Mouse (Mus musculus) layer of hippocampus, postnatal 14 days (tissue): ENCODE results near the gene Per1. TPM values are rescaled to one million over a fixed set of nuclear protein-coding genes. Genes with fewer than 3 reads are reported as not detected.

ENCODE experiments used
- DNase-seq, 2 experiments: peaks; one replicate each; pipeline ENCODE4 v3.0.0; 2021 to 2022; ENCODE audit warnings: low spot score in 2 of 2, mixed read lengths in 1 of 2
- long read RNA-seq, 2 experiments: library from polyadenylated mRNA; stranded (forward); transcript quantifications; one replicate each; pipeline ENCODE4 v2.0.0; 2021
- total RNA-seq, 2 experiments: library from RNA; stranded (reverse); gene quantifications; 2 replicates each; pipeline ENCODE4 v1.2.3; 2021

Gene Per1
- 10 to 100 TPM; 84.4 to 86.8 TPM for total RNA-seq
- long read RNA-seq, experiment 1, partial matches to known transcripts: 9 of 11 reads
- long read RNA-seq, experiment 1, other reads (novel, unspliced or antisense): 1 of 11 reads
- long read RNA-seq, experiment 2, partial matches to known transcripts: 11 of 19 reads
- long read RNA-seq, experiment 2, other reads (novel, unspliced or antisense): 8 of 19 reads

DNA sequence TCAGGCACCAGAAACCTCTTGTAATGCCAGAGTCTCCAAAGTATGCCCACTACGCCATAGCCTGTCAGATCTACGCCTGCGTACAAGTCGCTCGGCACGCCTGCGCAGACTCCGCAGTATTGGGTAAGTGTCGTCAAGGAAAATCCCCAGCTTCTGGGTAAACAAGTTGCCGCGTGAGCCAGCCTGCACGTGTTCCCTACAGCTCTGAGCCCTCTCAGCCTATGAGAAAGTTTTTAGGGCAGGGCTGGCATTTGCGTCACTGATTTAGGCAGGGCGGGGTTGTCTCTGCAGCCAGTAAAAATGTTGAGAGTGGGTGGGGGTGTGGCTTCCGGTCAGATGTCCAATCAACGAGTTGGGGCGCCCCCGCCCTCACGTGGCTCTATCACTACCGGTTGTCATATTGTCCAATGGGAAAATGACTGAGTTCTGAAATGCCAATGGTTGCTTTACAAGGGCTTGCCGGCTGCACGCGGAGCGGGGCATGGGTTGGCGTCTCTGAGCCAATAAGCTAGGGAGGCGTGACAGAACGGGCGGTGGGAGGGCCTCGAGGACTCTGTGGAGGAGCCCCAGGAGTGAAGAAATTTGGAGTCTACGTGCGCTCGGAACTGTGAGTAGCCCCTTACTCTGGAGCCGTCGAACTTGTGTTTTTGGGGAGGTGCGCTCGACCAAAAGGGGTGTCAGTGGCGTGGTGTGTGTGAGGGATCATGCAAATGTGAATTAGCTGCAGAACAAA, at the start of gene Per1:
Per1 (plus strand) TSS at position 521 of the 733 bp plus-strand sequence.
- peak; percentile 98 to 100 for DNase-seq

DNA sequence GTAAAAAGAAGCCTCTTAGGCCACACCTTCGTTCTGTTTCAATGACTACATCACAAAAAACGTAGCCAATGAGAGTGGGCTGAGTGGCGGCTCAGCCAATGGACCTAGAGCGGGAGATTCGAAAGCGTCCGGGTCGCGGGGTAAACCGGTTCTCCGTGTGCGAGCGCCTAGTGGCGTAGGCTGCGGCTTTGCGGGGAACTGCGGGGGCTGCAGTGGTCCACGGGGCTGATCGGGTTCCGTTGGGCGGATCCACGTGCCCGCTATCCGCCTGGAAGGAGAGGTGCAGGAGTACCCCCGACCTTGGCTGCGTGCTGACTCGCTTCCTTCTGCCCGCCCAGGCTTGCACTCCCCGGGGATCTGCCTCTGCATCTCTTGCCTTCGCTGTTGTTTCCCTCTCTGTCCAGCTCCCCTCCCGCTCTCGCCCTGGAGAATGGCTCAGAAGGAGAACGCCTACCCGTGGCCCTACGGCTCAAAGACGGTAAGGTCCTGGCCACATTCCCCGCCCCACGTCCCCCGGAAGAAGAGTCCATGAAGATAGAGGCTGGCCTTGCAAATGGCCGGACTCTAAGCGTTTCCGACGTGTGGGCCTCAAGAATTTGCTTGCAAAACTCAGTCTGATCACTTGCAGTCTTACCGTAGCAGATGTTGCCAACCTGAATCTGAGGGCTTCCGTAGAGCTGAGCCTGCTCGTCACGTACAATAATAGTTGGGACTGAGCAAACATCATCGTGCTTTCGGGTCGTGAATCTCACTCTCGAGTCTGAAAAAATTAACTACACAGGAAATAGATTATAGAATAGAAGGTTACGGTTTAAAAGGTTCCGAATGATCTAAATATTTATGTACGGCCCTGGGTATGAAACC, 49.3 kb upstream of the Per1 start, which contains the start of gene Aurkb:
Aurkb (plus strand) TSS at position 117 of the 864 bp plus-strand sequence.
- DNase-seq: peak; percentile 64 to 82

DNA sequence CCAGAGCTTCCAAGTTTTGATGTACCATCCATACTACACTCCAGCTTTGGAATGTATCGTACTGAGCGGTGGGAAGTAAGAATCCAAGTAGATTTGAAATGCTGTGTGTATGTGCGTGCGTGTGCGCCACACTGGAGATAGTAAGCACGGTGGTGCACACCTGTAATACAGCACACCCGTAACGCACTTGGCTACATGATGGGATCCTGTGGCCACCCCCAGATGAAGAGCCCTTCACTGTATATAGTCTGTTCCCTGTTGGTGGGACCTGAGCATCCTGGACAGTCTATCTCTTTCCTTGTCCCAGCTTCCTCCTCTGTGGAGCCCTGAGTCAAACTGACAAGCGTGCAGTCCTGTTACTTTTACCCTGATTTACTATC, 48.6 kb upstream of the Per1 start:
- no peak for DNase-seq

DNA sequence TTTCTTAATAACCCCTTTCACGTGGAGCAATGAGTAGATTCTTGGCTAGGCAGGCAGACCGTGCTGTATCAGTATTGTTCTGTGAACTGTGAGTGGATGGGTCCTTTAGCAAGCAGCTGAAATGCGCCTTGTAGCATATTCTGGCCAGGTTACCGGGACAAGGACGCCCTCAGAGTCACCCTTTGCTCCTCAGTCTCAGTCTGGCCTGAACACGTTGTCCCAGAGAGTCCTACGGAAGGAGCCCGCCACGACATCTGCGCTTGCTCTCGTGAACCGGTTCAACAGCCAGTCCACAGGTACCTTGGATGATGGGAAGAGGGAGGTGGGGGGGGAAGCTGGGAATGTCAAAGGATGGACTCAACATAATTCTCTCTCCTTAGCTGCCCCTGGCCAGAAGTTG, 47.4 kb upstream of the Per1 start:
- DNase-seq: no peak

DNA sequence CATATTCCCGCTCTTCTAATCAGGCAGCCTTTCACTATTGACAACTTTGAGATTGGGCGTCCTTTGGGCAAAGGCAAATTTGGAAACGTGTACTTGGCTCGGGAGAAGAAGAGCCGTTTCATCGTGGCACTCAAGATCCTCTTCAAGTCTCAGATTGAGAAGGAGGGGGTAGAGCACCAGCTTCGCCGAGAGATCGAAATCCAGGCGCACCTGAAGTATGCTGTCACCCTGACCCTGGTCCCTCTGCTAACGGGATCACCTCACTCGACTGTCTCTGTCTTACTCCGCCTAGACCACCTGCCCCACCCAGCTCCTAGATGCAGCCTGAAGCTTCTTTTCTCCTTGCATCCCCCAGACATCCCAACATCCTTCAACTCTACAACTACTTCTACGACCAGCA, 46.9 kb upstream of the Per1 start:
- no peak for DNase-seq

DNA sequence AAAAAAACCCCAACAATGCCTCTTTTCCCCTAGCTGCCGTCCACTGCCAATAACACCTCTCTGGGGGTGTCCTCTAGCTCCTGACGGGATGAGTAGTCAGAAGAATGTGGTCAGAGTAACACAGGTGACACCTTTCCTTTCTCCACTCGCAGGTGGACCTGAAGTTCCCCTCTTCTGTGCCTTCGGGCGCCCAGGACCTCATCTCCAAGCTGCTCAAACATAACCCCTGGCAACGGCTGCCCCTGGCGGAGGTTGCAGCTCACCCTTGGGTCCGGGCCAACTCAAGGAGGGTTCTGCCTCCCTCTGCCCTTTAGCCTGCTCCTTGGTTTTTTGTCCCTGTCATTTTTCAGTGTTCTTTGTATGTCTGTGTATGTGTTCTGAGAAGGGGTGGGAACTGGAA, 44.3 kb upstream of the Per1 start:
- DNase-seq: no peak

DNA sequence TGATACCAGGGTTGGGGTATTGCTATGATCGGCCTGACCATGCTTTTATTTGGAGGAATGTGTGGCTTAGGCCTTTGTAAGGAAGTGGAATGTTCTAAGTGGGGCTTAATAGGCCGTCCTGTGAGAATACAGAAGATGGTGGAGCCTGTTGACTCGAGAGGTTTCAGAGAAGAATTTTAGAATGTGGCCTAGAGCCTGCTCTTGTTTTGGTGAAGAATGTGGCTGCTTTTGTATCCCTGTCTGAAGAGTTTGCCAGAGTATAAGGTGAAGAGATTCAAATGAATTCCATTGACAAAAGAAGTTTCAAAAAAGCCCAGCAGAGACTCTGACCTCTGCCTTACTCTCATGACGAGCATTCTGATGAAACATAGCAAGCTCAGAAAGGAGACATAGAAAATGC, 43.2 kb upstream of the Per1 start:
- no peak for DNase-seq

DNA sequence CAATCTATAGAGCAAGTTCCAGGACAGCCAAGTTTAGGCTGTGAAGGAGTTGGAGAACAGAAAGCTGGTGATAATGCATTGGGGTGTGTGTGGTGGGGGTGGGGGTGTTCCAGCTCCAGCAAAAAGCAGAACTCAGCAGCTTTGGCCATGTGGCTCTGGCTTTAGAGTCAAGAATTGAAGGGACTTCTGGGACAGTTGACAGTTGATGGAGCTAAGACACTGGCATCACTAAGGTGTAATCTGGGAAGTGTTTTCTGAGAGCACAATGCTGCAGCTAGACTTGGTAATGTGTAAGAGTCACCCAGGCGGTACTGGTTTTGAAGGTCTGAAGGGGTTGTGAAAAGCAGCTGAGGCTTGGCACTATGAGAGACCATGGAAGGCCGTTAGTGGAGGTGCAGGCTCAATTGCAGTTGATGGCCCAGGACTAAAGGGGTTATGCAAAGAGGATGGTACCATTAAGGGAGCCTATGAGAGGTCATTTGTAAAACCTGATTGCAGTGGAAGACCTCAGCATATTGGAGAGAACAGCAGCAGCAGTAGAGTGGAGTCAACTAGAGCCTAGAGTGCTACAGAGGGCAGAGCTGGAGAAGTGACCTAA, 42.1 kb upstream of the Per1 start:
- DNase-seq: no peak

DNA sequence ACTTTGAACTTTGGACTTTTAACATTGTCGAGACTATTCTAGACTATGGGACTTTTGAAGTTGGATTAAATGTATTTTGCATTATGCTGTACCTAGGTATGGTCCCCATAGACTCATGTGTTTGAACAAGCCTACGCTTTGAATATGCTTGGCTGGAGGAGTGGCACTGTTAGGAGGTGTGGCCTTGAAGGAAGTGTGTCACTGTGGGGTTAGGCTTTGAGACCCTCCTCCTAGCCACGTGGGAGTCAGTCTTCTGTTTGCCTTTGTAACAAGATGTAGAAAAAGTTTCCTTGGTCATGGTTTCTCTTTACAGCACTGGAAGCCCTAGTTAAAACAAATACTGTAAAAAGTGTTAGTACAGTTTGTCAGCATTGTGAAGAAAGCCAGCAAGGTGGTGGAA, 41.2 kb upstream of the Per1 start:
- DNase-seq: no peak

DNA sequence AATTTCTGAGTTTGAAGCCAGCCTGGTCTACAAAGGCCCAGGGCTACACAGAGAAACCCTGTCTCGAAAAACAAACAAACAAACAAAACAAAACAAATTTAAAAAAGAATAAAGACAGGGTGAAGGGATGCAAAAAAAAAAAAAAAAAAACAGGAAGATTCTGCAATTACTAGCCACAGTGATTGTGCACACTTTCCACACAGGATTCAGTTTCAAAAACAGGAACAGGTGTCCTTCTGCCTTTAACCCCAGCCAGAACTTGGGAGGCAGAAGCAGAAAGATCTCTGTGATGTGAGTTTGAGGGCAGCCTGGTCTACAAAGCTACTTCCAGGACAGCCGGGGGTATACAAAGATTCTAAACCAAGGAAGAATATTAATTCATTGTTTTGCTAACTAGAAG, 36.8 kb upstream of the Per1 start:
- DNase-seq: no peak

DNA sequence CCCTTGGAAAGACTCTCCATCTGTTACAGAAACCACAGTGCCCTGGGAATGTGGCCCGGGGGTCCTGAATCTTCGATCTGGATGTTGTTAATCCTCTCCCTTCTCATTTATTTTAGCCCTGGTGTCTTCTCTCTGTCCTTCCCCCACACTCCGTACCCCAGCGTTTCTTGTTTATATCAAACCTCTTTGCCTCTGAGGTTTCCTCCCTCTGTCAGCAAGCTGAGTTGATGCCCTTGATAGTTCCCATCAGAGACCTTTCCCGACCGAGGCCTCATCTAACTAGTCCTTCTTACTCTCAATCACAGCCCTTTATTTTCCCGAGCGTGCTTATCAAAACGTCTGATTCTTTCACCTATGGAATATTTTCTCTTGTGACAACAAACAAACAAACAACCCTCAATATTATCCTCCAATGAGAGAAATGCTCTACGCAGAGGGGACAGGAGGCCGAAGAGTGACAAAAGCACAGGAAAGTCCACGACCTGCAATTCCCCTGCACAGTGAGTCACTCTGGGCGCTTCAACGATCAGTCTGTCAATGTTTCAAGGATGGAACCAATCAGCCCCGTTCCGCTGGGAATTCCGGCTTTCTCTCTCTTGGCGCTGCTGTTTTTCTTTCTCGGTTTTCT, 36.2 kb upstream of the Per1 start:
- no peak for DNase-seq

DNA sequence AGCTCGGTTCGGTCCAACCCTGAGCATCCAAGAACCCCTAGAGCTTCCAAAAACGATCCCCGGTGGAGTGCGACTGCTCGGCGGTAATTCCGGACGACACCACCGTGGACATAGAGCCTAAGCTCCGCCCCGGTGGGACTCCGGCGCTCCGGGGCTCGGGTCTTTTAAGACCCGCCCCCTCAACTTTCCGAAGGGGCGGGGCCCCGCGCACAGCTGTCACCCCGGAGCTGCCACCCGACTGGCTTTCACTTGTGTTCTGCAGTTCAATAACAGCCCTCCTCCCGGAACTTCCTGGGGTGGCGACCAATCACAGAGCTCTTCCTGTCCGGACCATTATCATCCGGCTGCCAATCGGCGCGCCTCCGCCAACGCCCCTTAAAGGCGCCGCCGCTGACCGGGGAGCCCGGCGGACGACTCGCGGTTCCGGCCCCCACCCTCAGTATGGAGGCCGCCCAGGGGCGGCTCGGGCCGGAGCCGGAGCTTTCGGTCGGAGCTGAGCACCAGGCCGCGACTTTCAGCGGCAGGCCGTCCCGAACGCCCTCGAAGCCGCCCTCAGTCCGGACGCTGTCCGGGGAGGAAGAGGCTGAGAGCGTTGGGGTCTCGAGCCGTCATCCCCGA, 35.6 kb upstream of the Per1 start, which contains the start of gene Borcs6:
Borcs6 (plus strand) TSS at position 361 of the 618 bp plus-strand sequence.
- peak; percentile 93 to 98 for DNase-seq

DNA sequence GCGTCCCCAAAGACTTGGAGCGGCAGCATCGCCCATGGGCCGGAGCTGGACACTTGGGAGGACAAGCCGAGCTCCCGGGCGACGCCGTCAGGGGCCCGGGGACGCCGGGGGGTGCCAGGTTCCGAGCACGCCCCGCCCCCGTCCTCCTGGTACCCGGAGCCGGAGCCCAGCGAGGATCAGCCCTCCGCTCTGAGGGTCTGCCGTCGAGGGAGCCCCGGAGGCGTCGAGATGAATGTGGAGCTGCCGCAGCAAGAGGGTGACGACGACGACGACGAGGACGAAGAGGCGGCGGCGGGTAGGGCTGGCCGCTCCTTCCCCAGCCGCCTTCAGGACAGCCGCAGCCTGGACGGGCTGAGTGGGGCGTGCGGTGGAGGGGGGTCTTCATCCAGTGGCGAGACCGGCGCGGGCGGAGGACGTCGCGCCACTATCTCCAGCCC, 35.0 kb upstream of the Per1 start:
- DNase-seq: no peak

DNA sequence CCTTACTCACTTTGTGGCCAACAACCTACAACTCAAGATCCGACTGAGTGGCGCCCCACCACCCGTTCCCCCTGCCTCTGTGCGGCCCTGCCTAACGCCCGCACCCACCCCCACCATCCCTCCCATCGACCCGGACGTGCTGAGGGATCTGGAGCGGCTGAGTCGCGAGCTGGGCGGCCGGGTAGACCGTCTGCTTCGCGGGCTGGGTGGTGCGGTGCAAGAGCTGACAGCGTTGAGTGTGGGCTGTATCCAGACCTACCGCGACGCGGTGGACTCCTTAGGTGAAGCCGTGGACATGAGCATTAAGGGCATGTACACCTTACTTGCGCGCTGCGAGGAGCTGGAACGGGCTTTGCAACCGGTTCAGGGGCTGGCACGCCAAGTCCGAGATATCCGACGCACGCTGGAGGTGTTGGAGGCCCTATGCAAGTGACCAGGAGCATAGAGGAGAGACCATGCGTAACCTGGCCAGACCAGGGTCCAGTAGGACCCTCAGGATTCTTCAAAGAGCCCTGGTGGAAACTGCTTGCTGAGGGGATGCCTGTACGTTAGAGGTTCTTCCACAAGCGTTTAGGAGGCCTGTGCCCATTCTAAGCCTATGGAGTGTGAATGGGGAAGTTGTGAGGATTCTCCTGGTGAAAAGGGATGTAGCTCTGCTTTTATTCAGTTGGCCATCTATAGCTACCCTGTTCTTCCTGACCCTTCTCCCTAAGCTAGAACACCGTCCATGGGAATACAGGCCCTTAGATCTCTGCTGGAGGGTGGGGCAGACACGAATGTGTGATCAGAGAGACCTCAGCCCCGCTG, 34.4 kb upstream of the Per1 start:
- peak in 1 of 2 experiments; percentile 25 for DNase-seq

DNA sequence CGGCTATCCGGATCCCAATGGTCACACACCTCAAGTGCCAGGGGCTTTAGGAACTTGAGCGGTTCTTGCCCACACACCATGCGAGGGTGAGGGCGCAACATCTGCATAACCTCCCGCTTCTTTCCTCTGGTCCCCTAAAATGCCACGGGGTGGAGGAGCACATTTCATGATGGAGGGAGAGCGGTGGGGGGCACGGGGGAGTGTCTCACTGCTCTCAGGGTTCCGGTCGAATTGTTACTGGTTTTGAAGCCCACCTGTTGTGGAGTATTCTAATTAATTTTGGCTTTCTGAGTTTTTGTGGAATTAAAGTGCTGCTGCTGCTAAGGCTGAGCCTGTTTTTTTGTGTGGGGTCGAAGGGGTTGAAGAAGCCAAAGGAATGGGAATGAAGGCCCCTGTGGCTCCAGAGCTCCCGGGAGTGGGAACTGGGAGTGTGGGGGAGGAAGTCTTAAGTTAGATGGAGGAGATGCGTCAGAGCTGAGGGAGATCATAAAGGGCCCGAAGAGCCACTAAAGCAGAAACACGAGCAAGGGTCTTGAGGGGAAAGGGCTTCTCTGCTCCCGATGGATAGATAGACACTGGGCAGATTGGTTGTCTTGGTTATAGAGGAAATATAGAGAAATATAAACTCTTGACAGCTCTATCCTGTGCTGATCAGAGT, 33.6 kb upstream of the Per1 start:
- DNase-seq: no peak

DNA sequence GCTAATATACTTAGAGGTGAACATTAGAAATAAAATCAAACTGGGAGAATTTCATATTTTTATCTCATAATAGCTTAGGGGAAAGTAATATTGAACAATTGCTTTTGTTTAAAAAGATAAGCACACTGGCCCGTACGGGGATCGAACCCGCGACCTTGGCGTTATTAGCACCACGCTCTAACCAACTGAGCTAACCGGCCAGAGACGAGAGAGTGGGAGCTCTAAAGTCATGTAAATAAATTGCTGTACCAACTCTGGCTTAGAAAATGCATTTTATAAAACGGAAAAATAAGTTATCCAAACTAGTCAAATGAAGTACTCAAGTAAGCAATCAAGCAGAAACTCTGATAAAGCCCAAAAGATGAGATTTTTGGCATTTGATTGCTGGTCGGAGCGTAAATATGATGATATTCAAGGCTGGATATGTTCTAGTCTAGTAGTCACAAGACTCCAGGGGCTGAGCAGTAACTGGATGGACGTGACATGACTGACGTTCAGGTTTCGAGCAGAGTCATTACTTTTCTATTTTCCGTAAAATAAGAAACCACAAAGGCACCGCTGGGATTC, 32.7 kb upstream of the Per1 start:
- DNase-seq: peak; percentile 65 to 88

DNA sequence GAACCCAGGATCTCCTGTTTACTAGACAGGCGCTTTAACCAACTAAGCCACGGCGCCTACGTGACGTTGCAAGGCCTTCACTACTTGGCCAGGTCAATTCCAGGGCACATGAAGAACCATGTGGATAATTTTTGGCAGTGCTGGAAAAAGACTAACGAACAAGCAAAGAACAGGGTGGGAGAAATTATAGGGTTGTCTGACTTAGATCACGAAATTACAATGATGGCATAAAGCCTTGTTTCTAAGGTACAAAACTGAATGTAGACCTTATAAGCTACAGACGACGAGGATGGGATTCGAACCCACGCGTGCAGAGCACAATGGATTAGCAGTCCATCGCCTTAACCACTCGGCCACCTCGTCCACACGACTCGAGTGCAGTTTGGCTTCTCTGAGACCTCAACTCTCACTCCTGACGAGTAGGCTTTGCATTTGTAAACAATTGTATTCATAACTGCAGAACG, 32.2 kb upstream of the Per1 start:
- peak; percentile 97 to 98 for DNase-seq

DNA sequence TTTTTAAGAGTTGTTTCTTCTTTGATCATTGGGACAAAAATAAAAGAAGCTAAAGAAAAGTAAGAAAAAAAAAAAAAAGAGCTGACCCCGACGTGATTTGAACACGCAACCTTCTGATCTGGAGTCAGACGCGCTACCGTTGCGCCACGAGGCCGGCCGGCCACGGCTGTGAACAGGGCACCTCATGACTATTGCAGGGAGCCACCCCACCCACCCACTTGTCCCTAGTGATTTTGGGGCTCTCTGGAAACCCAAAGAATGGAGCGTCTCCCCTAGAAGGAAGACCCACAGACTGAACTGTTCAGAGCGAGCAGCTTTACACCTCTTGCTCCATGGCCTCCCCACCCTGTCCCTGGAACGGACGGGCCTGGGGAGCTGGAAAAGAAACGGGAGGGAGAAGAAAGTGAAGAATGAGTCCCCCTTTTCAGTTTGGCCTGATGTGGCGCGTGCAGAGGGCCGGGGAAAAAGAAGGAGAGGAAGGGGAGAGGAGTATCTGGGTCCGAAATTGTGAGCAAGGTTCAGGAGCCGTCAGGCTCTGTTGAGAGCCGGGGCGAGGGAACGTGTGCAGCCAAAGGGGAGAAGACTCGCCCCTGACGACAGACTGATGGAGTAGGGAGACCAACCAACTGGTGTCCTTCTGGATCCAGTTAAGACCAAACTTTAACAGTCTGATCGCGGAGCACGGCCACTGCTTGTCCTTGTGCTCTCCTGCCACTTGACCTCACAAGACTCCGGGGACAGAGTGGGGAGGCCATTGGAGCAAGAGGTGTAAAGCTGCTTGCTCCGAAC, 31.4 kb upstream of the Per1 start:
- DNase-seq: peak; percentile 80 to 82
